Mouse (Mus musculus): ENCODE measurements around the gene Fancl.

GRCm38 (mm10) chr11:26336848-26337247, 49.1 kb upstream of the Fancl start:
- TF ChIP-seq CTCF (IDR thresholded peaks at IDR 0.05; ENCODE audit: extremely low read depth, insufficient read depth, low read length), result no peak
- TF ChIP-seq POLR2A (IDR thresholded peaks at IDR 0.05; ENCODE audit: extremely low read depth, insufficient read depth, low read length), result no peak

Measured in cortical plate, adult 2 months (tissue).